Mouse (Mus musculus) embryo, embryonic 10 days (tissue): Measurements from ENCODE around the gene Gm37240.
A peak's percentile ranks its signal among the peaks of the same experiment; 100 is the strongest.

ENCODE experiments used
- DNase-seq: peaks from one replicate; pipeline ENCODE4 v3.0.0-alpha.2; 2015; ENCODE audit warnings: low spot score

Gene Gm37240

GRCm38 (mm10) chr3:85634389-85635125 lies 252.8 kb downstream of the Gm37240 start:
- DNase-seq, result no peak

DNA sequence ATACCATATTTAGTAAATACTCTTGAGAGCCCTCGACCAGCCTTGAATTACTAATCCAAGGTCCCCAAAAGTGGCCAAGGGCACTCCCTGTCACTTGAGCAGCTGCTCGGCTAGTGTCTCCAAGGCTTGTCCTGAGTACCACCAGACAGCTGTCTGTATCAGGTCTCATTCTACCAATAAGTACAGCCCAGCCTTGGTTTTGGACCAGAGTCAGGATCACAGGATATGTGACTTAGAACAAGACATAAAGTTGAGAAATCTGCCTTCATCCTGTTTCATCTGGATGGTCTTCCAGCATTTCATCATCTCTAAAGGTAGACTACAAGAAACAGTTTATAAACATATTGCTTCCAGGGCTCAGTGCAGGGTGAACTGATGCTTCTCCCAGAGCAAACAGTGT lies 253.6 kb downstream of the Gm37240 start:
- no peak for DNase-seq

DNA sequence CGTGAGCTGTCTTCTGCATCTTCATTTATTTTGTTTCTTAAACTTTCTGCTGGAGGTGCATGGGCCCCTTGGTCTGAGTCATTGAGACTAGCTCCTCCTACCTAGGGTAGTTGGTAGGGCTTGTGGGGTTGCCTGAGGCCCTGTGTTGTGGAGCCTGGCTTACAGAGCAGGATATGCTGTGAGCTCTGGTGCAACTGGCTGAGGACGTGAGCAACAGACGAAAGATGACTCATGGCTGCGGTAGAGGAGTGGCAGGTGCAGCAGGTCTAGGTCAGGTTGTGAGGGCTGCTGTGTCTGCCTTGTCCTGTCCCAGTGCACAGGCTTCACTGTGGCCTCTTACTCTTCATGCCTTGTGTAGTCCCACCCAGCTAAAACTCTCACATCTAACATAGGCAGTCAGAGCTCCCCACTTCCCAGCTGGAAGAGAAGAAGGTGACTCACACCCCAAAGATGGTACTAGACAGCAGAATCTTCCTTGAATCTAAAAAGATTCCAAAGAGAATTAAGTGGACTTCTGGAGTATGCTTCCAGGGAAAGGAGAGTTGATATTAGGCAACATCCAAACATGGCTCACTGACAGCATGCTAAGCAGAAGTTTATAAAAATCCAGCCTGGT lies 257.3 kb downstream of the Gm37240 start:
- no peak for DNase-seq

DNA sequence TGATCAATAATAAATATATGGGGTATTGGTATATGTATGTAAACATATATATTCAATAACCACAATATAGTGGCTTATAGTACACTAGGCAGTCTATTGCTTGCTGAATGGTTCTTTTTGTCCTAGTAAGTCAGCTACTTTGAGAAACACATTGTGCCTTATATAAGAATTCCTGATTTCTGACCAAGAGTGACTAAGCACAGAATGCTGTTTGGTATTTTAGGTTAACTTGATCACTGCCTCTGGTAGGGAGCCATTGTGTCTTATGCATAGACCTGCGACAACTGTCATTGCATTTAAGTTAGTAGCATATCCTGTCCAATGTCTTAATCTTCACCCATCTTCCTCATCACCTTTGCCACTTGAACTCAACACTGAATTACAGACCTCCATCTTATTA lies 267.6 kb downstream of the Gm37240 start:
- no peak for DNase-seq

GRCm38 (mm10) chr3:85619345-85619744 lies 268.0 kb downstream of the Gm37240 start:
- DNase-seq, result no peak

DNA sequence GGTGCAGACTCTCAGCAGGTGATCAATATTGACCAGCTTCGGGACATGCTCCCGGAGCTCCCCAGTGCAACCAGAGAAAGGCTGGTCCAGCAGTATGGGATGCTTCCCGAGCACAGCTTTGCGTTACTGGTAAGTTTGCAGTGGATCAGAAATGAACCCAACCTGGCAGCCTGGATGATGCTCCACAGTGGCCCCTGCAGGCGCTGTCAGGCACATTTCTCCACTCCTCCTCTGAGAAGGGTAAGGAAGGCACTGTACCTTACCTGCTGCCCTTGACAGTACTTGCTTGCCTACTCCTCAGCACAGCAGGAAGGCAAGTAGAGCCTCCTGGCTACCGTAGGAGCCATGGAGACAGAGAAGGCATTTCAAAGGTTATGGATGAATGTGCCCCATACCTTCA lies 268.4 kb downstream of the Gm37240 start:
- DNase-seq, result no peak

- no peak for DNase-seq
Observed at GRCm38 (mm10) chr3:85616389-85616788, 270.9 kb downstream of the Gm37240 start.

DNA sequence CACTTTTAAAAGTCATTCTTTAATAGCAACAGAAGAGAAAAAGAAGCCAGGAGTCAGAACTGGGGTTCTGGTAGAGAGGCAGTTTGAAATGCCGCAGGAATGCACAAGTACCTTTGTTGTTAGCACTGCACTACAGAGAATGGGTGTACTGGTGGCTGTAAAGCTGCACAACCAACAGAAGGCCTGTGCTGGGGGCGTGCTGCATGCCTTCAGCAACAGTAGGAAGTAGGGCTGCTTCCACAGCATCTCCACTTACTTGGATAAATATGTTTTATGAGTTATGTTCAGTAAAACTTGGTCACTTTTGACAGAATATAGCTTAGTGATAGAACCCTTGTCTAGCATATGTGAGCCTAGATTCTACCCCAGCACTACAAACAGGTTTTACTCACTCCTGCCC lies 279.6 kb downstream of the Gm37240 start:
- DNase-seq, result no peak

GRCm38 (mm10) chr3:85606912-85607311 lies 280.4 kb downstream of the Gm37240 start:
- DNase-seq, result no peak

GRCm38 (mm10) chr3:85603811-85604210 lies 283.5 kb downstream of the Gm37240 start:
- DNase-seq, result no peak

DNA sequence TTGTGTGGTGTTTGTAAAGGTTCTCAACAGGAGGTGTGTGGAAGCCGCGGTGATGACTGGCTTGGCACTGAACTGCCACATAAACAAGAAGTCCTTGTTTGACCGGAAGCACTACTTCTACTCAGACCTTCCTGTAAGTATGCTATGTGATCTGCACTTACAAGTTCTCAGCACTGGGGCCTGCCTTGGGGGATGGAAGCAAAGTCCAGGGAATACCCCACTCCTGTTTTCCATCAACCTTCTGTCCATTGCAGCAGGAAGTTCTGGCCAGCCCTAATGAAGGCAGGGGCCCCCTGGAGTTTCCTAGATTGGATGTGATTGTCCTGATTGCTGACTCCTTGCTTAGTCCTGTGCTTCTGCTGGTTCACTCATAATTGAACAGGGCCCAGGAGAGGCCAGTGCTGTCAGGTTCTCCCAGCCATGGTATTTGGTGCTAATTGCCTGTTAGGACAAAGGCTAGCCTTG lies 285.4 kb downstream of the Gm37240 start:
- DNase-seq, result peak; percentile 25

GRCm38 (mm10) chr3:85599526-85599925 lies 287.8 kb downstream of the Gm37240 start:
- DNase-seq, result no peak

DNA sequence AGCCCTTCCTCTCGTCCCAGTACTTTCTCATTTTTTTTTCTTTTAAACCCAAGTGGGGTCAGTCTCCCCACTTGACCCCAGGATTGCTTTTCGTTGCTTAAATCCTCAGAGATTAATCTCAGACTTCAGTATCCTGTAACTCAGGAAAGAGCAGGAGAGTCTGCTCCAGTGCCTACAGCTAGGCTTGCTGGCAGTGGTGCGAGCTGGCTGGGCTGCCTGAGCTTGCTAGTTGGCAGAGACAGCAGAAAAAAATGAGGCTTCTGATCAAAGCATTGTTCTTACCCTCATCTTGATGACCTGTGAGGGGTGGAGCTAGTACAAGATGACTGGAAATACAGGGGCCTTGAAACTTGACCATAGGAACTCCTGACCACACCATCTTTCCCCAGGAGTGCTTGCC lies 292.9 kb downstream of the Gm37240 start:
- no peak for DNase-seq

DNA sequence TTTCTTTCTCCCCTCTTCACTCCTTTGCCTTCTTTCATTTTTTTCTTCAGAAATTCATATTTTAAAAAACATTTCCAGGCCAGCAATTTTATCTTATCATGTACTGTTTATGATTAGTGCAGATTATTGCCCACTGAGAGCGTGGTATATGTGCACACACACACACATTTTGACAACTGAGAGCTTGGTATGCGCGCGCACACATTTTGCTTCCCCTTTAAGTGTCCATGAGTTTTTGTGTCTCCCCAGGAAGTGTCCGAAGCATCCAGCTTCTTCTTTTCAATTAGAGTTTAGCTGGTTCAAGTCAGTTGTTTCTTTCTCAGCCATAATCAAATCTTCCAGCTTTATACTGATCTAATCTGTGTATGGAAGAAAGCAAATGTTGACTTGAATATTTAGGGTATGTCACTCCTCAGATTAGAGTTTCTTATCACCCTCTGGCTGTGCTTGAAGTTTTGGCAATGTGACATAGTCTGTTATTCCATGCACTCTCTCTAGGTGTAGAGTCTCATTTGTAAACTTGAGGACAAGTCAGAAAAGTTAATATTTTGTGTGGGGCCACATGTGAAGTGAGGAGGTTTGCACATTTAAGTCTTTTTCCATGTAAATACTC lies 294.6 kb downstream of the Gm37240 start:
- DNase-seq, result no peak

- no peak for DNase-seq
Observed at GRCm38 (mm10) chr3:85592067-85592466, 295.3 kb downstream of the Gm37240 start.

- DNase-seq, result no peak
Observed at GRCm38 (mm10) chr3:85590090-85590754, 297.1 kb downstream of the Gm37240 start.

GRCm38 (mm10) chr3:85588701-85589100 lies 298.6 kb downstream of the Gm37240 start:
- no peak for DNase-seq

GRCm38 (mm10) chr3:85584966-85585365 lies 302.4 kb downstream of the Gm37240 start:
- no peak for DNase-seq

GRCm38 (mm10) chr3:85583194-85583593 lies 304.1 kb downstream of the Gm37240 start:
- no peak for DNase-seq

GRCm38 (mm10) chr3:85582726-85583125 lies 304.6 kb downstream of the Gm37240 start:
- no peak for DNase-seq

GRCm38 (mm10) chr3:85573864-85574830 lies 313.2 kb downstream of the Gm37240 start, which contains the start of gene Gatb:
TSS of gene Gatb (plus strand) at chr3:85574119.
- peak; percentile 98 for DNase-seq
